Mouse (Mus musculus): Measurements from ENCODE around the gene Acvr1. TPM values are rescaled to one million over a fixed set of nuclear protein-coding genes. Genes with fewer than 3 reads are reported as not detected.

The Acvr1 gene
- polyA plus RNA-seq, 2 experiments: 13.2 to 30.3 TPM

GRCm38 (mm10) chr2:58562137-58562536 is 4.8 kb downstream of the Acvr1 start:
- Histone ChIP-seq H3K4me2 (replicated peaks; ENCODE audit: low read depth, low read length, severe bottlenecking) (no peak overlapping the region), H3K36me3 (ENCODE audit: control insufficient read depth, insufficient read depth, low read length) (no peaks in the 10 kb centered on the region), H3K9ac (ENCODE audit: low read depth, low read length, severe bottlenecking) (no peak overlapping the region), H3K27ac (replicated peaks; ENCODE audit: low read depth, low read length) (no peak overlapping the region), H3K9me3 (ENCODE audit: control insufficient read depth, low read length) (no peaks in the 10 kb centered on the region), H3K4me3 (replicated peaks; ENCODE audit: low read length) (no peak overlapping the region), H3K27me3 (ENCODE audit: control insufficient read depth, insufficient read depth, low read length) (no peaks in the 10 kb centered on the region), H3K4me1 (ENCODE audit: control insufficient read depth, insufficient read depth, low read length) (peaks cover 12% of the 10 kb centered on the region)
- TF ChIP-seq POLR2A (IDR thresholded peaks at IDR 0.05; ENCODE audit: borderline replicate concordance, extremely low read depth, insufficient read depth, insufficient read length): no peak
- WGBS: 60% methylated on average over 4 of the region's 4 CpGs
- ATAC-seq (ENCODE audit: low FRiP score, low read depth) (no peak), DNase-seq (ENCODE audit: low spot score) (no peak)

- DNase-seq (ENCODE audit: low spot score) (no peak), ATAC-seq (ENCODE audit: low FRiP score, low read depth) (no peak)
- TF ChIP-seq POLR2A (IDR thresholded peaks at IDR 0.05; ENCODE audit: borderline replicate concordance, extremely low read depth, insufficient read depth, insufficient read length): no peak
- no peaks in the 10 kb centered on the region for H3K9me3 ChIP-seq (ENCODE audit: control insufficient read depth, low read length)
- H3K4me1 ChIP-seq (ENCODE audit: control insufficient read depth, insufficient read depth, low read length): peaks cover 10% of the 10 kb centered on the region
- H3K27me3 ChIP-seq (ENCODE audit: control insufficient read depth, insufficient read depth, low read length): no peaks in the 10 kb centered on the region
- no peaks in the 10 kb centered on the region for H3K36me3 ChIP-seq (ENCODE audit: control insufficient read depth, insufficient read depth, low read length)
- 75% methylated on average over 9 of the region's 9 CpGs for WGBS
- H3K27ac ChIP-seq (replicated peaks; ENCODE audit: low read depth, low read length): no peak overlapping the region
- no peak overlapping the region for H3K4me2 ChIP-seq (replicated peaks; ENCODE audit: low read depth, low read length, severe bottlenecking)
- H3K9ac ChIP-seq (ENCODE audit: low read depth, low read length, severe bottlenecking): no peak overlapping the region
- no peak overlapping the region for H3K4me3 ChIP-seq (replicated peaks; ENCODE audit: low read length)
These were observed 9.7 kb downstream of the Acvr1 start for GRCm38 (mm10) chr2:58557045-58557845.

DNA sequence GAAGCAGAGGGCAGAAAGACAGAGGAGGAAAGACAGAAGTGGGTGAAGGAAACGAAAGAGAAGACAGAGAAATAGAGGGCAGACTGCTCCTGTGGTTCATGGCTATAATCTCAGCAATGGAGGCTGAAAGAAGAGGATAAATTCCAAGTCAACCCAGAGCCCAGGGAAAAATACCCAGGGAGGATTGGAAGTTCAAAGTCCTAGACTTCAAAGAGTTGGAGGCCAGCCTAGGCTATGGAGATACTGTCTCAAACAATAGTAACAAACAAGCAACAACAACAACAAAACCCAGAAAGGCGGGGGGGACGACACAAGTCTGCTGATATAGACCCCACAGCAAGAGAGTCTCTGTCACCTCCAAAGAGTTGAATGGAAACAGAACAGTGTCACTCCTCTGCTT is 14.7 kb downstream of the Acvr1 start:
- 56% methylated on average over 3 of the region's 3 CpGs for WGBS
- no peaks in the 10 kb centered on the region for H3K9me3 ChIP-seq (ENCODE audit: control insufficient read depth, low read length)
- no peak for ATAC-seq (ENCODE audit: low FRiP score, low read depth)
- H3K36me3 ChIP-seq (ENCODE audit: control insufficient read depth, insufficient read depth, low read length): no peaks in the 10 kb centered on the region
- H3K4me1 ChIP-seq (ENCODE audit: control insufficient read depth, insufficient read depth, low read length): peaks cover 24% of the 10 kb centered on the region
- no peak for TF ChIP-seq POLR2A (IDR thresholded peaks at IDR 0.05; ENCODE audit: borderline replicate concordance, extremely low read depth, insufficient read depth, insufficient read length)
- no peak overlapping the region for H3K9ac ChIP-seq (ENCODE audit: low read depth, low read length, severe bottlenecking)
- no peak overlapping the region for H3K4me2 ChIP-seq (replicated peaks; ENCODE audit: low read depth, low read length, severe bottlenecking)
- no peak for DNase-seq (ENCODE audit: low spot score)
- H3K4me3 ChIP-seq (replicated peaks; ENCODE audit: low read length): no peak overlapping the region
- H3K27ac ChIP-seq (replicated peaks; ENCODE audit: low read depth, low read length): no peak overlapping the region
- H3K27me3 ChIP-seq (ENCODE audit: control insufficient read depth, insufficient read depth, low read length): no peaks in the 10 kb centered on the region

DNA sequence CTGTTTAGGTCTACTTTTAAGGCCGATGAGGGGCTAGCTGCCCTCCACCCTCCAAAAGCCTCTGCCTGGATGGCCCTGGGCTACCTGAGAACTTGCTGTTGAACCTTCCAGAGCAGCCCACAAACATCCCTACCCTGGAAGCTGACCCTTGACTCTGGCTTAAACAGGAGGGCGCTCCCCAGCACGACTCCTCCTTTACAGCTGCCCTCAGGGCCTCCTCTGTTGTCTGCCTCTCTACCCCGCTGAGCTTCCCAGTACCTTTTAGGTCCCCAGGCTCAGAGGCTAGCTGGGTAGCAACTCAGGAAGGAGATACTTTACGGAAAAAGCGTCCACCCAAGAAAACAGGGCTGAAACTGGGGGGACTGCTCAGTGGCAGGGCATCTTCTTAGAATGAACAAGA is 15.1 kb downstream of the Acvr1 start:
- Histone ChIP-seq H3K27ac (replicated peaks; ENCODE audit: low read depth, low read length) (no peak overlapping the region), H3K36me3 (ENCODE audit: control insufficient read depth, insufficient read depth, low read length) (no peaks in the 10 kb centered on the region), H3K9me3 (ENCODE audit: control insufficient read depth, low read length) (no peaks in the 10 kb centered on the region), H3K9ac (ENCODE audit: low read depth, low read length, severe bottlenecking) (no peak overlapping the region), H3K4me2 (replicated peaks; ENCODE audit: low read depth, low read length, severe bottlenecking) (no peak overlapping the region), H3K4me1 (ENCODE audit: control insufficient read depth, insufficient read depth, low read length) (peaks cover 27% of the 10 kb centered on the region), H3K27me3 (ENCODE audit: control insufficient read depth, insufficient read depth, low read length) (no peaks in the 10 kb centered on the region), H3K4me3 (replicated peaks; ENCODE audit: low read length) (no peak overlapping the region)
- no peak for TF ChIP-seq POLR2A (IDR thresholded peaks at IDR 0.05; ENCODE audit: borderline replicate concordance, extremely low read depth, insufficient read depth, insufficient read length)
- ATAC-seq (ENCODE audit: low FRiP score, low read depth) (no peak), DNase-seq (ENCODE audit: low spot score) (no peak)
- WGBS: 36% methylated on average over 6 of the region's 6 CpGs

DNA sequence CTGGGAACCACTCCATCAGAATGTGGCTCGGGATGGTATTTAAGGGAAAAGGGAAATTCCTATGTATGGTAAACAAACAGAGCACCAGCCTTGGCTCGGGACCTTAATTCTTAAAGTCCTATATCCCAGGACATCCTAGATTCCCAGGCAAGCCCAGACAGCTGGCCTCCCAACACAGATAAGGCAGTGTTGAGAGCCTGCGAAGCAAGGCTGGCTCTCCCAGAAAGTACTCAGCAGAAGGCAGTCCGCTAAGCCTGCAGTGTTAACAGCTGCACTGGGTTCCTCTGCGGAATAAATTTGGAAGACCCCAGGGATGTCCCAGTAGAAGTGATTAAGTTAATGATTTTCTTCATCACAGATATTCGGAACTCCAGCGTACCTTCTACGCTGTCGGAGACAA is 16.5 kb downstream of the Acvr1 start:
- ATAC-seq (ENCODE audit: low FRiP score, low read depth) (peak; percentile 36; the same call in 1 of the 2 replicates), DNase-seq (ENCODE audit: low spot score) (peak; percentile 28)
- Histone ChIP-seq H3K4me1 (ENCODE audit: control insufficient read depth, insufficient read depth, low read length) (peaks cover 27% of the 10 kb centered on the region), H3K9ac (ENCODE audit: low read depth, low read length, severe bottlenecking) (no peak overlapping the region), H3K36me3 (ENCODE audit: control insufficient read depth, insufficient read depth, low read length) (no peaks in the 10 kb centered on the region), H3K27ac (replicated peaks; ENCODE audit: low read depth, low read length) (no peak overlapping the region), H3K4me2 (replicated peaks; ENCODE audit: low read depth, low read length, severe bottlenecking) (no peak overlapping the region), H3K9me3 (ENCODE audit: control insufficient read depth, low read length) (no peaks in the 10 kb centered on the region), H3K4me3 (replicated peaks; ENCODE audit: low read length) (no peak overlapping the region), H3K27me3 (ENCODE audit: control insufficient read depth, insufficient read depth, low read length) (no peaks in the 10 kb centered on the region)
- 48% methylated on average over 9 of the region's 9 CpGs for WGBS
- no peak for TF ChIP-seq POLR2A (IDR thresholded peaks at IDR 0.05; ENCODE audit: borderline replicate concordance, extremely low read depth, insufficient read depth, insufficient read length)

Data from limb, embryonic 14.5 days (tissue).